Mouse (Mus musculus) heart, embryonic 16.5 days (tissue): ENCODE measurements at regions not wholly inside any gene's neighbourhood (a gene's known extent, or its start where the extent isn't known, plus 50 kb on each side); places are given as distances from the start of the nearest gene placed in this dataset.
A peak's percentile ranks its signal among the peaks of the same experiment; 100 is the strongest.

ENCODE experiments used
- ATAC-seq: fragments of 200-750 bp; cut with Nextera tagmentation; replicated peaks from 2 replicates; pipeline ENCODE4 v1.8.0; 2017; ENCODE audit warnings: moderate number of reproducible peaks; ENCODE audit not compliant: insufficient read depth, low FRiP score; ENCODE audit errors: extremely low read depth
- H3K27ac ChIP-seq: fragments of 300-500 bp; sonication (generic); 2 replicates; pipeline ENCODE4 v1.5.1; 2014; ENCODE audit warnings: mild to moderate bottlenecking, low read length, control low read depth, moderate library complexity
- H3K27me3 ChIP-seq: fragments of 300-500 bp; sonication (generic); 2 replicates; pipeline ENCODE4 v1.6.1; 2014; ENCODE audit warnings: low read length, mixed read lengths; ENCODE audit not compliant: control insufficient read depth, insufficient read depth
- H3K36me3 ChIP-seq: fragments of 300-500 bp; sonication (generic); 2 replicates; pipeline ENCODE4 v1.6.1; 2014; ENCODE audit not compliant: control insufficient read depth, insufficient read depth
- H3K4me1 ChIP-seq: fragments of 300-500 bp; sonication (generic); 2 replicates; pipeline ENCODE4 v1.6.1; 2014; ENCODE audit warnings: low read length, mixed read lengths; ENCODE audit not compliant: control insufficient read depth, insufficient read depth
- H3K4me2 ChIP-seq: fragments of 300-500 bp; sonication (generic); 2 replicates; pipeline ENCODE4 v1.6.1; 2014; ENCODE audit warnings: low read depth, mild to moderate bottlenecking, control low read depth, low read length
- H3K4me3 ChIP-seq: fragments of 300-500 bp; sonication (generic); 2 replicates; pipeline ENCODE4 v1.5.1; 2014; ENCODE audit warnings: mild to moderate bottlenecking, control low read depth, low read length
- H3K9ac ChIP-seq: fragments of 300-500 bp; sonication (generic); 2 replicates; pipeline ENCODE4 v1.6.1; 2014; ENCODE audit warnings: low read length, control low read depth
- H3K9me3 ChIP-seq: fragments of 300-500 bp; sonication (generic); replicated peaks from 2 replicates; pipeline ENCODE4 v1.6.1; 2016; ENCODE audit warnings: low read length; ENCODE audit not compliant: control insufficient read depth
- WGBS: fragments of 180-500 bp; shearing (Covaris S2); extraction: QIAGEN DNeasy Blood & Tissue Kit; methylation state at CpG from one replicate; pipeline ENCODE4 v1.1.7; 2014; 5-methylcytosine and 5-hydroxymethylcytosine counted together

DNA sequence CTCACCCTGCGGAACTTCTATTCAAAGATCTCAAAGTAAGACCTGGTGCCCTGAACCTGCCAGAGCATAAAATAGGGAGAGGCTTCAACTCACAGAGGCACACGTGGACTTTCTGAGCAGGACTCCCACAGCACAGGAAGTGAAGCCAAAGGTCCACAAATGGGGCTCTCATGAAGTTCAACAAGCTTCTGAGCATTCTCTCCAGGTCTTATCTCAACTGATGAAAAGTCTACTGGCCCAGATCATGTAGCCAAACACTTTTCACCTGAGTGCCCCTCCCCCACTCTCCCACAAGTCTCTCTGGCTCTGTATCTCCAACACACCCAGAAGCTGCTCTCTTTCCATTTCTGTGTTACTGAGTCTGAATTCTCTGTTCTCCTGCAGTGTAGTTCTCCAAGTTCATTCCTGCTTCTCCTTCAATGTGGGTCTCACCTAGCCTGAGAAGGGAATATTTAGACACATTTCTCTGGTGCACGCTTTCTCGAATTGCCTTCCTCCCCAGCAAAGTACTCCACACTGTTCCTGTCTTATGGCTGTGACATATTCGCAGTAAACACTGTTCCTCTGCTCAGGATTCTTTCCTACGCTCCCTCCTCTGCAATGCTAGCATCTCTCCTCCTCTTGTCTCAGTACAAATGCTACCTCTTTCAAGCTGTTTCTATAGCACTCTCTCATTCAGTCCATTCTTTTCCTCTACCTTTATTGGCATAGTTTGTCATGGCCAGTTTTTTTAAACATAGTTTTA lies 303.4 kb upstream of the Adamts9 start:
- Histone ChIP-seq H3K9ac (no peak overlapping the region), H3K4me1 (peaks cover 6% of the 10 kb centered on the region; the same call in 1 of the 2 replicates), H3K4me2 (no peak overlapping the region), H3K36me3 (no peaks in the 10 kb centered on the region), H3K27me3 (no peaks in the 10 kb centered on the region), H3K4me3 (no peak overlapping the region), H3K9me3 (no peaks in the 10 kb centered on the region; the same call in 1 of the 2 replicates), H3K27ac (no peak overlapping the region)
- WGBS = 64% methylated on average over 6 of the region's 6 CpGs
- ATAC-seq = no peak

DNA sequence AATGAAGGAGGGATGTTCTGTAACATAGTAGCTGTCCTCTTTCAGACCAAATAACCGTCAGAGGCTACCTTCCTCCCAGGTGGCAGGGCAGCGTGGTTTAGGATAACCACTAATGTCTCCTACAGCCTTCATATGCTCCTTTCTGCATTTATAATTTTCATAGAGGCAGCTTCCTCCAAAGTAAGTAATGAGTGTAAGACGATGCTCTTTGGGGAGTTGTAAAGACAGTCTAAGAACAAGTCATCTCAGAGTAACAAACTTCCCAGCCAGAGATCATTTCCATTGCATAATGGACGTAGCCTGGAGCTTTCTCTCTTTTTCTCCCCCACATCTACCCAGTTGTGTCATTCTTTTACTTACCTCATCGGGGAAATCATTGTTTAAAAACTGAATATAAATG lies 292.3 kb upstream of the Adamts9 start:
- WGBS = 69% methylated on average over 5 of the region's 5 CpGs
- ATAC-seq = no peak
- Histone ChIP-seq H3K27ac (no peak overlapping the region), H3K4me2 (no peak overlapping the region), H3K4me3 (no peak overlapping the region), H3K36me3 (no peaks in the 10 kb centered on the region), H3K27me3 (no peaks in the 10 kb centered on the region), H3K9ac (no peak overlapping the region), H3K9me3 (no peaks in the 10 kb centered on the region), H3K4me1 (peaks cover 34% of the 10 kb centered on the region)

GRCm38 (mm10) chr6:93232636-93233035 lies 289.3 kb upstream of the Adamts9 start:
- peaks cover 35% of the 10 kb centered on the region for H3K4me1 ChIP-seq
- 35% methylated on average over 9 of the region's 9 CpGs for WGBS
- peak; percentile 78 for ATAC-seq
- H3K27me3 ChIP-seq = no peaks in the 10 kb centered on the region
- H3K4me3 ChIP-seq = no peak overlapping the region
- no peak overlapping the region for H3K4me2 ChIP-seq
- H3K36me3 ChIP-seq = no peaks in the 10 kb centered on the region
- no peak overlapping the region; the same call in 1 of the 2 replicates for H3K9ac ChIP-seq
- H3K27ac ChIP-seq = peak overlapping the region; percentile 83
- no peaks in the 10 kb centered on the region for H3K9me3 ChIP-seq

GRCm38 (mm10) chr6:93230450-93230849 lies 287.2 kb upstream of the Adamts9 start:
- 41% methylated on average over 5 of the region's 5 CpGs for WGBS
- H3K27me3 ChIP-seq = no peaks in the 10 kb centered on the region
- ATAC-seq = no peak
- no peaks in the 10 kb centered on the region for H3K36me3 ChIP-seq
- peak overlapping the region; percentile 3; the same call in 1 of the 2 replicates for H3K27ac ChIP-seq
- H3K4me2 ChIP-seq = no peak overlapping the region
- no peak overlapping the region for H3K4me3 ChIP-seq
- no peaks in the 10 kb centered on the region for H3K9me3 ChIP-seq
- no peak overlapping the region for H3K9ac ChIP-seq
- peaks cover 29% of the 10 kb centered on the region for H3K4me1 ChIP-seq

GRCm38 (mm10) chr6:93229320-93229719 lies 286.0 kb upstream of the Adamts9 start:
- no peaks in the 10 kb centered on the region for H3K36me3 ChIP-seq
- peaks cover 29% of the 10 kb centered on the region for H3K4me1 ChIP-seq
- no peaks in the 10 kb centered on the region for H3K9me3 ChIP-seq
- no peak overlapping the region for H3K4me3 ChIP-seq
- H3K27me3 ChIP-seq = no peaks in the 10 kb centered on the region
- no peak overlapping the region for H3K4me2 ChIP-seq
- ATAC-seq = no peak
- H3K27ac ChIP-seq = no peak overlapping the region
- 78% methylated on average over 2 of the region's 2 CpGs for WGBS
- no peak overlapping the region for H3K9ac ChIP-seq

DNA sequence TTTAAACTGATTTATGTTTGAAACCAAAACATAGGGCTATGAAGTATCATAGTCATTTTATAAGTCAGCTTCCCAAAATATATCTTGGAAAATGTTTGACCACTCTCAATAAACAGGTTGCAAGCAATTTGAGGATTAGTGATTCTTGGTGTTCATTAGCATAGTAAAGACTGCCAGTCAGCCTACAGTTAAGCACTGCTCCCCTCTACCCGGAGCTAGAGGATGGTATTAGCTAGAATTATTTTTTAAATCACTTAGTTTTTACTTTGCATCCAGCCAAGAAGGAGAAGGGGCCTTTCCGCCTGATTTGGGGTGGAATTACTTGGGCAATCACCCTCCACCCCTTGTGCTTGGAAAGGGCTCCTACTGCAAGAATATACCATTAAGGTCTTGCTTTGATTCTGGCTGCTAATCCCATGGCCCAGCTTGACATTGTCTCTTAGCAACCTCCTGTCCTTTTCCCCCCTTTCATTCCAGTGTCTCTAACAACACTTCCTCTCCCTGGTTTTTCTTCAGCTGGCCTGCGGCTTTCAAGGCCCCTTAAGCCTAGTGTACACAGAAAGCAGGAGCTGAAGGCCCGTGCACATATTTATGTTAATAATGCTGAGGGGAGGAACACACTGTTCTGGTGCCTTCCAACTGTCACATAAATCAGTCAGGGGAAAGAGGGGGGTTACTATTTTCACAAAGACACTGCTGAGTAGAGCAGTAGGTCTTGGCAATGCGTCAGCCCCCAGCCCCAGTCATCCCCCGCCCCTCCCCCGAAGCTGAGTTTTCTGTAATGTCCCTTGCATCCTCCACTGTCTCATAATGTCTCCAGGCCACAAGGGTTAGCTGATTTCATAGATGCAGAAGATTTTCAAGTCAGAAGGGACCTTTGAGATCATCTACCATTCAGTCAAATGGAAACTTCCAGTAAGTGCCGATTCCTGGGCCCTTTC lies 280.6 kb upstream of the Adamts9 start:
- WGBS = 45% methylated on average over 8 of the region's 8 CpGs
- Histone ChIP-seq H3K36me3 (no peaks in the 10 kb centered on the region), H3K9ac (no peak overlapping the region), H3K4me3 (no peak overlapping the region), H3K9me3 (no peaks in the 10 kb centered on the region), H3K4me2 (no peak overlapping the region), H3K4me1 (peaks cover 11% of the 10 kb centered on the region), H3K27ac (no peak overlapping the region), H3K27me3 (no peaks in the 10 kb centered on the region)
- ATAC-seq = no peak

DNA sequence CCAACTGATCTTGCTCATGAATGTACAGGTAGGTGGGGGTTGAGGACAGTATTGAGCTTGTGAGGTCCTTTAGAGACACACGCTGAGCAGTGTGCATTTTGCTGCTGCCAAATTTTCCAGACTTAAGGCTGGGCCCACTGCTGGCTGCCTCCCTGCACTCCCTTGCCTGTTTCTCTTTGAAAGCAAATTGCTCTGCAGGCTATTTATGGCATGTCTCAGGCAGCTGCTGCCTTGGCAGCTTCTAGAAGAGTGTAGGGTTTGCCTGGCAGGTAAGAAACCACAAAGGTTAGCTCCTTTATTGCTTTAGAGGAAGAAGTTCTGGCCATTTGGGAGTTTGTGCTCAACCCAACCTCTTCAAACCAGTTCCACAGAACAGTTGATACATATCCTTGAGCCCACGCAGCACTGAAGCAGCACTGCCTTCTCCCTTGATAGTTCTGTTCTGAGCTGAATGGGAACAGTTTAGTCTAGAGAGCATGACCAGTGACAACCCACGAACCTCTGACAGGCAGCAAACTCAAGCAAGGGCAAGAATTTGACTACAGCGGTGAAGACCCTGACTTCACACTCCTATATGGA lies 274.8 kb upstream of the Adamts9 start:
- Histone ChIP-seq H3K36me3 (no peaks in the 10 kb centered on the region), H3K9ac (no peak overlapping the region; the same call in 1 of the 2 replicates), H3K4me1 (peaks cover 13% of the 10 kb centered on the region), H3K4me3 (no peak overlapping the region), H3K27ac (peak overlapping the region; percentile 46), H3K27me3 (no peaks in the 10 kb centered on the region), H3K4me2 (no peak overlapping the region; the same call in 1 of the 2 replicates), H3K9me3 (no peaks in the 10 kb centered on the region)
- ATAC-seq = no peak; the same call in 1 of the 2 replicates
- 47% methylated on average over 4 of the region's 4 CpGs for WGBS

DNA sequence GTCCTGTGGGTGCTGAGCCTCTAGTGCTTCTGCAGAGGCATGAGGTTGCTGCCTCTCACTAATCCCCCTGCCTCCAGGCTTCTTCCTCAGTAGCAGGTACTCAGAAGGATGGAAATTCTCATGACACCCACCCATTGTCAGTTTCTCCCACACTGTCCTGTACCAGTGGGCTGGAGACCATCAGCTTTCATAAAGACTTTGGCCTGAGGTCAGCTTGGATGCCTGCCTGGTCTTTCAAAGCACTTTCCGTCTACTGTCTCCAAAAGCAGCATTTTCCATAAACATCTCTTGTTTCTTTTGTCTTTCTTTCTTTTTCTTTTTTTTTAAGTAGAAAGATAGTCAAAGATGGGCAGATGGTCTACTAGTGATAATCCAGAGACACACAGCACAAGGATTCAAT lies 257.6 kb upstream of the Adamts9 start:
- ATAC-seq = no peak
- H3K27me3 ChIP-seq = no peaks in the 10 kb centered on the region
- no peak overlapping the region for H3K27ac ChIP-seq
- H3K4me2 ChIP-seq = no peak overlapping the region
- no peaks in the 10 kb centered on the region for H3K9me3 ChIP-seq
- no peaks in the 10 kb centered on the region for H3K36me3 ChIP-seq
- 53% methylated on average over 1 of the region's 1 CpGs for WGBS
- no peak overlapping the region for H3K4me3 ChIP-seq
- peaks cover 5% of the 10 kb centered on the region for H3K4me1 ChIP-seq
- H3K9ac ChIP-seq = no peak overlapping the region
